Mouse (Mus musculus) frontal cortex, postnatal 25 days (tissue): ENCODE results near the gene Sumo2.
"Not testable (repeated sequence)": the region's sequence is repeated elsewhere in the genome, so short reads cannot be mapped to it uniquely, and the experiment has no call there.

ENCODE experiments used
- DNase-seq, 2 experiments: peaks; one replicate each; pipeline ENCODE4 v3.0.0; 2022; ENCODE audit warnings: low spot score in 2 of 2

Sumo2 gene

GRCm38 (mm10) chr11:115483726-115484125 is 52.4 kb downstream of the Sumo2 start:
- peak; percentile 80 to 81 for DNase-seq

GRCm38 (mm10) chr11:115483278-115483677 is 52.8 kb downstream of the Sumo2 start:
- DNase-seq, result no peak

- DNase-seq, result no peak
Measured at GRCm38 (mm10) chr11:115481553-115482259, 54.4 kb downstream of the Sumo2 start.

- DNase-seq, result no peak
Measured at GRCm38 (mm10) chr11:115478296-115478938, 57.7 kb downstream of the Sumo2 start.

GRCm38 (mm10) chr11:115477388-115477787 is 58.7 kb downstream of the Sumo2 start:
- not testable (repeated sequence) for DNase-seq

GRCm38 (mm10) chr11:115476630-115477029 is 59.4 kb downstream of the Sumo2 start:
- not testable (repeated sequence) for DNase-seq

- DNase-seq, result no peak
Measured at GRCm38 (mm10) chr11:115475758-115476237, 60.3 kb downstream of the Sumo2 start.

- peak; percentile 85 to 87 for DNase-seq
Measured at GRCm38 (mm10) chr11:115475025-115475757, 60.9 kb downstream of the Sumo2 start, which contains the start of gene Armc7. Gene Armc7, plus strand, starts transcription at chr11:115475667.

GRCm38 (mm10) chr11:115473626-115474275 is 62.3 kb downstream of the Sumo2 start:
- DNase-seq, result peak; percentile 99 to 100
